Mouse (Mus musculus) fat pad, adult 2 months (tissue): ENCODE data around the gene Mien1.

ENCODE experiments used
- DNase-seq: peaks from one replicate; pipeline ENCODE4 v3.0.0-alpha.2; 2011; ENCODE audit warnings: low read depth, low spot score; ENCODE audit errors: extremely low read depth

Mien1 gene

GRCm38 (mm10) chr11:98389221-98389780, 49.5 kb downstream of the Mien1 start:
- no peak for DNase-seq

- DNase-seq, result no peak
Observed at GRCm38 (mm10) chr11:98388282-98388681, 50.5 kb downstream of the Mien1 start.
